Mouse (Mus musculus): ENCODE data around the gene Arid1b.

Gene Arid1b

DNA sequence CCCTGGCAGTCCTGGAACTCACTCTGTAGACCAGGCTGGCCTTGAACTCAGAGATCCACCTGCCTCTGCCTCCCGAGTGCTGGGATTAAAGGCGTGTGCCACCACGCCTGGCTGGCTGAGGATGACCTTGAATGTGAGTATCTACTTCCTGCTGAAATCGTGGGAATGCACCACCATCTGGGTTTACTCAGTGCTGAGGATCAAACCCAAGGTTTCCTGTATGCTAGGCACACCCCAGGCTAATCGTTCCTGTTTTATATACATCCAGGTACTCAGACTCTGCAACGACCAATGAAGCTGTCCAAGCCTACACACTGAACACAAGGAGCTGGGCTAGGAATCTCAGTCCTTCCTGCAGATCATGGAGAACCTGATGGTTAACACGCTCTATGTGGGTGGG lies 9.4 kb upstream of the Arid1b start:
- H3K9me3 ChIP-seq (ENCODE audit: low read length): no peaks in the 10 kb centered on the region
- no peak overlapping the region for H3K4me3 ChIP-seq (replicated peaks; ENCODE audit: low read length)
- no peaks in the 10 kb centered on the region for H3K36me3 ChIP-seq (ENCODE audit: insufficient read depth, low read length)
- TF ChIP-seq POU5F1 (IDR thresholded peaks at IDR 0.05; ENCODE audit: borderline replicate concordance, low read length) (no peak), NANOG (IDR thresholded peaks at IDR 0.05; ENCODE audit: borderline replicate concordance, low read length) (peak; percentile 44; the same call in 1 of the 2 replicates), CTCF (conservative IDR thresholded peaks at IDR 0.05; ENCODE audit: low read length) (no peak)
- peaks cover 4% of the 10 kb centered on the region for H3K27me3 ChIP-seq (ENCODE audit: insufficient read depth, low read length)
- peaks cover 9% of the 10 kb centered on the region; the same call in 1 of the 2 replicates for H3K4me1 ChIP-seq (replicated peaks; ENCODE audit: low read depth, low read length)

DNA sequence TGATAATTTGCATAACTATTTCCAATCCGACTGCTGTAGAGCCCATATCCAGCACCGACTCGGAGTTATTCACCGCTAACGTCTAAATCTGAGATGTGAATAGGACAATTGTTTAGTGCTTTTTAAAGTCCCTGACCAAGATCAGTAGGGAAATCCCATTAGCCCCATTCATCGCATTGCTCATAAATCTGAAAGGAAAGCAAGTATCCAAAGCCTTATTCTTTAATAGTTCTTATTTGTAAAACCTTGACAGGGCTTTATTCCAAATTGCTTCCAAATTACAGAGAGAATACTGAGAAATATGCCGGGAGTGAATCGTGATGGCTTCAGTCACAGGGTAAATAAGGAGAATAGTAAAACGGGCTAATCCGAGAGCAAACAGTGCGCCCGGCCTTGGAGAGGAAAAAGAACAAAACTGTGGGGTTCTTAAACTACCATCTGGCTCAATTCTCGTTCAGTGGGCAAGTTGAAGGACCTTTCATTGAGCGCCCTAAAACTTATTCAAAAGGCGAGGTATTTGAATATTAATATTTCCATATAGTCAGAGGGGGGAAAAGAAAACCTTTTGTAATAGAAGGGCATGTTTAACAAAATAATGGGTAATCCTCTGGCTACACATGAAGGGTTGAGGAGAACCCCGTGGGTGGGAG lies 3.1 kb upstream of the Arid1b start:
- Histone ChIP-seq H3K36me3 (ENCODE audit: insufficient read depth, low read length) (no peaks in the 10 kb centered on the region), H3K27me3 (ENCODE audit: insufficient read depth, low read length) (peaks cover 2% of the 10 kb centered on the region; the same call in 1 of the 2 replicates), H3K4me1 (replicated peaks; ENCODE audit: low read depth, low read length) (peaks cover 19% of the 10 kb centered on the region), H3K4me3 (replicated peaks; ENCODE audit: low read length) (no peak overlapping the region; the same call in 1 of the 2 replicates), H3K9me3 (ENCODE audit: low read length) (no peaks in the 10 kb centered on the region)
- TF ChIP-seq NANOG (IDR thresholded peaks at IDR 0.05; ENCODE audit: borderline replicate concordance, low read length) (no peak), POU5F1 (IDR thresholded peaks at IDR 0.05; ENCODE audit: borderline replicate concordance, low read length) (no peak), CTCF (conservative IDR thresholded peaks at IDR 0.05; ENCODE audit: low read length) (no peak)

DNA sequence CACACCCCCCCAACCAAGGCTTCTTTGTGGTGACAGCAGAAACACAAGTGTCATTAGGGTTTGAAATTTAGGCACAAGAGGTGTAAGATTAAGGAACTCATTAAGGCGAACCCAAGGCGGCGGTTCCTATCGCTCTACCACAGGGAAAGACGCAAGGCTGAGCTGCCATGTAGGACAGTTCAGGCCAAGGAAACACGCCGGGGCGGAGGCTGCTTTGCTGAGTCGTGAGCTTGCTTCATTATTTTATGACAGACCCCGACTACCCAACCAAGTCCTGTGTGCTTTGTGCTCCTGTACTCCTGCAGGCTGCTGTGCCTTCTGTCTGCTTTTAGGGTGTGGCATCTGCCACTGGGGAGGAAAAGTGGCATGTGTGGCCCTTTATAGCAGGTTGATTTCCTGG lies 2.5 kb upstream of the Arid1b start:
- H3K36me3 ChIP-seq (ENCODE audit: insufficient read depth, low read length): no peaks in the 10 kb centered on the region
- H3K4me3 ChIP-seq (replicated peaks; ENCODE audit: low read length): no peak overlapping the region; the same call in 1 of the 2 replicates
- H3K9me3 ChIP-seq (ENCODE audit: low read length): no peaks in the 10 kb centered on the region
- peaks cover 18% of the 10 kb centered on the region for H3K4me1 ChIP-seq (replicated peaks; ENCODE audit: low read depth, low read length)
- TF ChIP-seq POU5F1 (IDR thresholded peaks at IDR 0.05; ENCODE audit: borderline replicate concordance, low read length) (no peak), CTCF (conservative IDR thresholded peaks at IDR 0.05; ENCODE audit: low read length) (no peak), NANOG (IDR thresholded peaks at IDR 0.05; ENCODE audit: borderline replicate concordance, low read length) (no peak)
- H3K27me3 ChIP-seq (ENCODE audit: insufficient read depth, low read length): peaks cover 2% of the 10 kb centered on the region; the same call in 1 of the 2 replicates

DNA sequence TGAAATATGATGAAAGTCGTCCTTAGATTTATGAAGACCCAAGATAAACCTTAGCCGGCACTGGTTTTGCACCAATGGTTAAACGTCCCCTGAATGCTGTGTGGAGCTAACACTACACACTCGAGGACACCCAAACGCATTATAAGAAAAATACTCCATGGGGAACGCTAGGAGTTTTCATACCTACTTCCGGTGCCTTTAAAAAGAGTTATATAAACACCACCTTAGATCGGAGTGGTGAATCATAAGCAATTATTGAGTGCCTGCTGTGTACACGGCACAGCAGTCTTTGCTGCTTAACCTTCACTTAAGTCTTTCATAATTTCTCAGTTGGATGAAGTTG lies 664 bp upstream of the Arid1b start:
- peaks cover 26% of the 10 kb centered on the region for H3K4me1 ChIP-seq (replicated peaks; ENCODE audit: low read depth, low read length)
- H3K27me3 ChIP-seq (ENCODE audit: insufficient read depth, low read length): peaks cover 2% of the 10 kb centered on the region; the same call in 1 of the 2 replicates
- TF ChIP-seq POU5F1 (IDR thresholded peaks at IDR 0.05; ENCODE audit: borderline replicate concordance, low read length) (no peak), CTCF (conservative IDR thresholded peaks at IDR 0.05; ENCODE audit: low read length) (no peak), NANOG (IDR thresholded peaks at IDR 0.05; ENCODE audit: borderline replicate concordance, low read length) (no peak)
- peak overlapping the region; percentile 85 for H3K4me3 ChIP-seq (replicated peaks; ENCODE audit: low read length)
- no peaks in the 10 kb centered on the region for H3K36me3 ChIP-seq (ENCODE audit: insufficient read depth, low read length)
- H3K9me3 ChIP-seq (ENCODE audit: low read length): no peaks in the 10 kb centered on the region

DNA sequence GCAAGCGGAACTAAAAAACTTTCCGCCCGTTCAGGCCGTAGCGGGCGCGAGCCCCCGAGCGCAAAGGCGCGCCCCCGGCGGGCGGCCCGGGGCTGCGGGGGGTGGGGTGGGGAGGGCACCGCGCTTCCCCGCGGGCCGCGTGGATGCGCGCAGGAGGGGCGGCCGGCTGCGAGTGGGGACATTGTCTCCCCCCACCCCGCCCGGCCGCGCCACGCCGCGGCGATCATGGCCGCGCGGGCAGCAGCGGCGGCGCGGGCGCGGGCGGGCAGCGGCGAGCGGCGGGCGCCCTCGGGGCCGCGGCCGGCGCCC lies 326 bp downstream of the Arid1b start:
- Histone ChIP-seq H3K36me3 (ENCODE audit: insufficient read depth, low read length) (no peaks in the 10 kb centered on the region), H3K4me3 (replicated peaks; ENCODE audit: low read length) (peak overlapping the region; percentile 85), H3K4me1 (replicated peaks; ENCODE audit: low read depth, low read length) (peaks cover 26% of the 10 kb centered on the region), H3K9me3 (ENCODE audit: low read length) (no peaks in the 10 kb centered on the region), H3K27me3 (ENCODE audit: insufficient read depth, low read length) (peaks cover 2% of the 10 kb centered on the region; the same call in 1 of the 2 replicates)
- TF ChIP-seq CTCF (conservative IDR thresholded peaks at IDR 0.05; ENCODE audit: low read length): no peak
- no peak for TF ChIP-seq POU5F1 (IDR thresholded peaks at IDR 0.05; ENCODE audit: borderline replicate concordance, low read length)
- no peak for TF ChIP-seq NANOG (IDR thresholded peaks at IDR 0.05; ENCODE audit: borderline replicate concordance, low read length)

DNA sequence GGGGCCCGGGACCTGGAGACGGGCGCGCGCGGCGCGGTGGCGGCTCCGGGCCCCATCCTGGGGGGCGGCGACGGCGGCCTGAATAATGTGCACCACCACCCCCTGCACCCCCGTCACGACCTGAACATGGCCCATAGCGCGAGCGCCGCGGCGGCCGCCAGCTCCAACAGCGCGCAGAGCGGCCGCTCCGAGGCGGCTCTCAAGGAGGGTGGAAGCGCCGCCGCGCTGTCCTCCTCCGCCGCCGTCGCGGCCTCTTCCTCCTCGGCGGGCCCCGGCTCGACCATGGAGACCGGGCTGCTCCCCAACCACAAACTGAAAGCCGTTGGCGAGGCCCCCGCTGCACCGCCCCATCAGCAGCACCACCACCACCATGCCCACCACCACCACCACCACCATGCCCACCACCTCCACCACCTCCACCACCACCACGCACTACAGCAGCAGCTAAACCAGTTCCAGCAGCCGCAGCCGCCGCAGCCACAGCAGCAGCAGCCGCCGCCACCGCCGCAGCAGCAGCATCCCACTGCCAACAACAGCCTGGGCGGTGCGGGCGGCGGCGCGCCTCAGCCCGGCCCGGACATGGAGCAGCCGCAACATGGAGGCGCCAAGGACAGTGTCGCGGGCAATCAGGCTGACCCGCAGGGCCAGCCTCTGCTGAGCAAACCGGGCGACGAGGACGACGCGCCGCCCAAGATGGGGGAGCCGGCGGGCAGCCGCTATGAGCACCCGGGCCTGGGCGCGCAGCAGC lies 855 bp downstream of the Arid1b start:
- no peak for TF ChIP-seq POU5F1 (IDR thresholded peaks at IDR 0.05; ENCODE audit: borderline replicate concordance, low read length)
- no peak for TF ChIP-seq NANOG (IDR thresholded peaks at IDR 0.05; ENCODE audit: borderline replicate concordance, low read length)
- TF ChIP-seq CTCF (conservative IDR thresholded peaks at IDR 0.05; ENCODE audit: low read length): no peak
- H3K4me1 ChIP-seq (replicated peaks; ENCODE audit: low read depth, low read length): peaks cover 26% of the 10 kb centered on the region

DNA sequence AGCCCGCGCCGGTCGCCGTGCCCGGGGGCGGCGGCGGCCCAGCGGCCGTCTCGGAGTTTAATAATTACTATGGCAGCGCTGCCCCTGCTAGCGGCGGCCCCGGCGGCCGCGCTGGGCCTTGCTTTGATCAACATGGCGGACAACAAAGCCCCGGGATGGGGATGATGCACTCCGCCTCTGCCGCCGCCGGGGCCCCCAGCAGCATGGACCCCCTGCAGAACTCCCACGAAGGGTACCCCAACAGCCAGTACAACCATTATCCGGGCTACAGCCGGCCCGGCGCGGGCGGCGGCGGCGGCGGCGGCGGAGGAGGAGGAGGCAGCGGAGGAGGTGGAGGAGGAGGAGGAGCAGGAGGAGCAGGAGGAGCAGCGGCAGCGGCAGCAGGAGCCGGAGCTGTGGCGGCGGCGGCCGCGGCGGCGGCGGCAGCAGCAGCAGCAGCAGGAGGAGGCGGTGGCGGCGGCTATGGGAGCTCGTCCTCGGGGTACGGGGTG lies 1.5 kb downstream of the Arid1b start:
- Histone ChIP-seq H3K4me3 (replicated peaks; ENCODE audit: low read length) (peak overlapping the region; percentile 85), H3K9me3 (ENCODE audit: low read length) (no peaks in the 10 kb centered on the region), H3K36me3 (ENCODE audit: insufficient read depth, low read length) (no peaks in the 10 kb centered on the region), H3K27me3 (ENCODE audit: insufficient read depth, low read length) (peaks cover 2% of the 10 kb centered on the region; the same call in 1 of the 2 replicates), H3K4me1 (replicated peaks; ENCODE audit: low read depth, low read length) (peaks cover 27% of the 10 kb centered on the region)
- TF ChIP-seq POU5F1 (IDR thresholded peaks at IDR 0.05; ENCODE audit: borderline replicate concordance, low read length): no peak
- no peak for TF ChIP-seq CTCF (conservative IDR thresholded peaks at IDR 0.05; ENCODE audit: low read length)
- no peak for TF ChIP-seq NANOG (IDR thresholded peaks at IDR 0.05; ENCODE audit: borderline replicate concordance, low read length)

More for the DNA sequence above, 855 bp downstream of the Arid1b start:
- H3K36me3 ChIP-seq (ENCODE audit: insufficient read depth, low read length): no peaks in the 10 kb centered on the region
- H3K4me3 ChIP-seq (replicated peaks; ENCODE audit: low read length): peak overlapping the region; percentile 85
- peaks cover 2% of the 10 kb centered on the region; the same call in 1 of the 2 replicates for H3K27me3 ChIP-seq (ENCODE audit: insufficient read depth, low read length)
- H3K9me3 ChIP-seq (ENCODE audit: low read length): no peaks in the 10 kb centered on the region

DNA sequence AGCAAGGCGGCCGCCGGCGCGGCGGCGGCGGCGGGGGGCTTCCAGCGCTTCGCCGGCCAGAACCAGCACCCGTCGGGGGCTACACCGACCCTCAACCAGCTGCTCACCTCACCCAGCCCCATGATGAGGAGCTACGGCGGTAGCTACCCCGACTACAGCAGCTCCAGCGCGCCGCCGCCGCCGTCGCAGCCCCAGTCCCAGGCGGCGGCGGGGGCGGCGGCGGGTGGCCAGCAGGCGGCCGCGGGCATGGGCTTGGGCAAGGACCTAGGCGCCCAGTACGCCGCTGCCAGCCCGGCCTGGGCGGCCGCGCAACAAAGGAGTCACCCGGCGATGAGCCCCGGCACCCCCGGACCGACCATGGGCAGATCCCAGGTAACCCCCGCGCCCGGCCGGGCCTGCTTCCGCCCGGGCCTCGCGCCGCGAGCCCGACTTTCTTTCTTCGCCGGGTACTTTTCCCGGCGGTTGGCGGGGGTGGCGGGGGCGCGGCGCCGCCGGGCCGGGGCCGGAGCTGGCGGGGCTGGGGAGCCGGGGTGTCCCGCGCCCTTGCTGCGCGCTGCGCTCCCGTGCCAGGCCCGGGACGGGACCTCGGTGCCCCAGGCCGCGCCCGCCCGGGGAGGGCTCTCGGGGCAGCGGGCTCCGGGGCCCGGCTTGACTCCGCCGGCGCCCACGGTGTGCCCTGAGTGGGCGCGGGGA lies 2.1 kb downstream of the Arid1b start:
- H3K36me3 ChIP-seq (ENCODE audit: insufficient read depth, low read length): no peaks in the 10 kb centered on the region
- H3K9me3 ChIP-seq (ENCODE audit: low read length): no peaks in the 10 kb centered on the region
- TF ChIP-seq NANOG (IDR thresholded peaks at IDR 0.05; ENCODE audit: borderline replicate concordance, low read length) (no peak), CTCF (conservative IDR thresholded peaks at IDR 0.05; ENCODE audit: low read length) (no peak), POU5F1 (IDR thresholded peaks at IDR 0.05; ENCODE audit: borderline replicate concordance, low read length) (no peak)
- H3K27me3 ChIP-seq (ENCODE audit: insufficient read depth, low read length): peaks cover 2% of the 10 kb centered on the region; the same call in 1 of the 2 replicates
- peaks cover 33% of the 10 kb centered on the region for H3K4me1 ChIP-seq (replicated peaks; ENCODE audit: low read depth, low read length)
- peak overlapping the region; percentile 85 for H3K4me3 ChIP-seq (replicated peaks; ENCODE audit: low read length)

All from E14TG2a.4 (cell line).